Comparison of ENCODE assay signal across 8 mouse cellular contexts in genomic region chr4:124477359-124477868, GRCm38 (mm10).
A peak's percentile ranks its signal among the peaks of the same experiment; 100 is the strongest.
DNase-seq lines count a peak whose midpoint lies in the region; ATAC-seq and TF ChIP-seq lines count a peak whose summit lies in the region.

No protein-coding gene starts in this region.

- H3K4me3 ChIP-seq in hindbrain, embryonic 12.5 days: peak overlapping the region; percentile 2; the same call in 1 of the 2 replicates
- H3K4me3 ChIP-seq in midbrain, embryonic 10.5 days: peak overlapping the region; percentile 46
- H3K4me3 ChIP-seq in layer of hippocampus, adult 2 months: no peak overlapping the region; the same call in 1 of the 2 replicates

- H3K4me2 ChIP-seq in hindbrain, embryonic 12.5 days (replicated peaks): peak overlapping the region; percentile 47

- peaks cover 78% of the 10 kb centered on the region for H3K27me3 ChIP-seq in hindbrain, embryonic 12.5 days
- peaks cover 98% of the 10 kb centered on the region for H3K27me3 ChIP-seq in midbrain, embryonic 10.5 days (ENCODE audit: low read depth, poor library complexity, severe bottlenecking)

- H3K36me3 ChIP-seq in hindbrain, embryonic 12.5 days: no peaks in the 10 kb centered on the region
- H3K36me3 ChIP-seq in midbrain, embryonic 10.5 days: no peaks in the 10 kb centered on the region

- ATAC-seq in hindbrain, embryonic 12.5 days (ENCODE audit: low FRiP score): peak; percentile 85

- 13% methylated on average over 14 of the region's 14 CpGs for WGBS in hindbrain, embryonic 12.5 days
- WGBS in midbrain, embryonic 10.5 days: 16% methylated on average over 14 of the region's 14 CpGs

- peak; percentile 64 for DNase-seq in embryo, embryonic 11 days
- no peak for DNase-seq in embryo, embryonic 10.5 days (ENCODE audit: low spot score)
- peak; percentile 17 for DNase-seq in Muller cell, postnatal 12 days (ENCODE audit: inconsistent ontology term)
- peak; percentile 76 for DNase-seq in midbrain, embryonic 10.5 days (ENCODE audit: low spot score)
- no peak for DNase-seq in layer of hippocampus, adult 2 months (ENCODE audit: low spot score in 2 of 2)
- DNase-seq in urinary bladder, postnatal 4 days (ENCODE audit: low spot score in 2 of 2): no peak
- no peak for DNase-seq in lung, postnatal 36 days

- H3K9me3 ChIP-seq in hindbrain, embryonic 12.5 days (replicated peaks): no peaks in the 10 kb centered on the region
- H3K9me3 ChIP-seq in midbrain, embryonic 10.5 days (replicated peaks): no peaks in the 10 kb centered on the region

- H3K9ac ChIP-seq in hindbrain, embryonic 12.5 days: 0 out of 2 replicates have a peak overlapping the region, but pooled peaks have one; percentile 19

- peaks cover 14% of the 10 kb centered on the region for H3K4me1 ChIP-seq in hindbrain, embryonic 12.5 days
- peaks cover 36% of the 10 kb centered on the region for H3K4me1 ChIP-seq in midbrain, embryonic 10.5 days

- peak overlapping the region; percentile 52; the same call in 1 of the 2 replicates for H3K27ac ChIP-seq in hindbrain, embryonic 12.5 days
- H3K27ac ChIP-seq in midbrain, embryonic 10.5 days (replicated peaks): peak overlapping the region; percentile 78
- no peak overlapping the region for H3K27ac ChIP-seq in layer of hippocampus, adult 2 months

- TF ChIP-seq CTCF in layer of hippocampus, adult 2 months (conservative IDR thresholded peaks at IDR 0.05): no peak

Comparison
In these comparisons a context has a peak if more than half of its experiments do, and no peak if none do; other contexts are left out.
1. DNase-seq: peak in embryo, embryonic 11 days (single experiment), Muller cell, postnatal 12 days (single experiment) and midbrain, embryonic 10.5 days (single experiment); none in embryo, embryonic 10.5 days (single experiment), layer of hippocampus, adult 2 months (0 of 2), urinary bladder, postnatal 4 days (0 of 2) and lung, postnatal 36 days (single experiment).